Mouse (Mus musculus) macrophage (primary cell): Measurements from ENCODE around the gene Atp13a3. TPM values are rescaled to one million over a fixed set of nuclear protein-coding genes. Genes with fewer than 3 reads are reported as not detected.
"Not testable (repeated sequence)": the region's sequence is repeated elsewhere in the genome, so short reads cannot be mapped to it uniquely, and the experiment has no call there.

ENCODE experiments used
- H3K27ac ChIP-seq: fragments of 350-480 bp; formaldehyde crosslinking; 2 replicates; pipeline ENCODE4 v1.9.0; 2021
- H3K36me3 ChIP-seq: fragments of 350-480 bp; formaldehyde crosslinking; 2 replicates; pipeline ENCODE4 v1.9.0; 2021; ENCODE audit errors: inconsistent target
- H3K4me3 ChIP-seq: fragments of 350-480 bp; formaldehyde crosslinking; 2 replicates; pipeline ENCODE4 v1.9.0; 2021; ENCODE audit errors: inconsistent target
- H3K79me2 ChIP-seq: fragments of 350-480 bp; formaldehyde crosslinking; 2 replicates; pipeline ENCODE4 v1.9.0; 2021; ENCODE audit errors: inconsistent target
- WGBS: methylation state at CpG from one replicate; pipeline ENCODE4 v1.1.7; 2026; ENCODE audit warnings: inconsistent platforms; ENCODE audit not compliant: missing documents; 5-methylcytosine and 5-hydroxymethylcytosine counted together
- polyA plus RNA-seq: library from polyadenylated mRNA; stranded (reverse); fragments of 250-400 nt; gene quantifications from 3 replicates; pipeline ENCODE4 v1.2.4, GENCODE M21; 2018; ENCODE audit warnings: inconsistent platforms

Gene Atp13a3
- polyA plus RNA-seq, 1 experiment from 2014 or later: 26.9 TPM

- H3K79me2 ChIP-seq, H3K27ac ChIP-seq, H3K4me3 ChIP-seq: not testable (repeated sequence)
- WGBS: 94% methylated on average over 7 of the region's 11 CpGs
- peaks cover 45% of the 10 kb centered on the region for H3K36me3 ChIP-seq
Measured at GRCm38 (mm10) chr16:30353489-30353888, 52.3 kb downstream of the Atp13a3 start.

GRCm38 (mm10) chr16:30314236-30314635, 91.5 kb downstream of the Atp13a3 start:
- Histone ChIP-seq H3K27ac (no peak overlapping the region), H3K36me3 (peaks cover 9% of the 10 kb centered on the region; the same call in 1 of the 2 replicates), H3K79me2 (no peaks in the 10 kb centered on the region), H3K4me3 (no peak overlapping the region)

- H3K27ac ChIP-seq: no peak within 1 kb of the TSS
- no peaks in the 10 kb centered on the region for H3K36me3 ChIP-seq
- H3K4me3 ChIP-seq: no peak within 1 kb of the TSS
- no peaks in the 10 kb centered on the region for H3K79me2 ChIP-seq
Measured at GRCm38 (mm10) chr16:30310647-30311046, 95.1 kb downstream of the Atp13a3 start, which contains the start of gene Gp5. Gp5 (minus strand) TSS chr16:30310779.

- Histone ChIP-seq H3K27ac (no peak overlapping the region), H3K4me3 (no peak overlapping the region), H3K79me2 (no peaks in the 10 kb centered on the region), H3K36me3 (no peaks in the 10 kb centered on the region)
- 76% methylated on average over 8 of the region's 8 CpGs for WGBS
Measured at GRCm38 (mm10) chr16:30310171-30310515, 95.6 kb downstream of the Atp13a3 start.

GRCm38 (mm10) chr16:30309395-30310170, 96.2 kb downstream of the Atp13a3 start:
- 11% methylated on average over 32 of the region's 34 CpGs for whole genome bisulfite sequencing
- H3K79me2 ChIP-seq: no peaks in the 10 kb centered on the region
- H3K27ac ChIP-seq: no peak overlapping the region
- H3K4me3 ChIP-seq: no peak overlapping the region
- no peaks in the 10 kb centered on the region for H3K36me3 ChIP-seq

GRCm38 (mm10) chr16:30308616-30309394, 97.0 kb downstream of the Atp13a3 start:
- H3K36me3 ChIP-seq: no peaks in the 10 kb centered on the region
- peak overlapping the region; percentile 5; the same call in 1 of the 2 replicates for H3K4me3 ChIP-seq
- under 1% methylated on average over 62 of the region's 72 CpGs for WGBS
- no peak overlapping the region for H3K27ac ChIP-seq
- H3K79me2 ChIP-seq: no peaks in the 10 kb centered on the region

GRCm38 (mm10) chr16:30307961-30308615, 97.7 kb downstream of the Atp13a3 start:
- Histone ChIP-seq H3K4me3 (no peak overlapping the region), H3K27ac (no peak overlapping the region), H3K79me2 (no peaks in the 10 kb centered on the region), H3K36me3 (no peaks in the 10 kb centered on the region)
- WGBS: 33% methylated on average over 28 of the region's 29 CpGs

GRCm38 (mm10) chr16:30307306-30307705, 98.5 kb downstream of the Atp13a3 start:
- WGBS: 72% methylated on average over 12 of the region's 12 CpGs
- no peak overlapping the region for H3K27ac ChIP-seq
- H3K4me3 ChIP-seq: no peak overlapping the region
- no peaks in the 10 kb centered on the region for H3K36me3 ChIP-seq
- no peaks in the 10 kb centered on the region for H3K79me2 ChIP-seq

GRCm38 (mm10) chr16:30306102-30306501, 99.7 kb downstream of the Atp13a3 start:
- H3K79me2 ChIP-seq: no peaks in the 10 kb centered on the region
- 96% methylated on average over 4 of the region's 4 CpGs for WGBS
- no peak overlapping the region for H3K4me3 ChIP-seq
- H3K27ac ChIP-seq: no peak overlapping the region
- no peaks in the 10 kb centered on the region for H3K36me3 ChIP-seq

GRCm38 (mm10) chr16:30304236-30304635, 101.5 kb downstream of the Atp13a3 start:
- Histone ChIP-seq H3K27ac (no peak overlapping the region), H3K36me3 (no peaks in the 10 kb centered on the region)
- WGBS: 74% methylated on average over 5 of the region's 5 CpGs

GRCm38 (mm10) chr16:30303411-30303810, 102.4 kb downstream of the Atp13a3 start:
- 90% methylated on average over 2 of the region's 2 CpGs for WGBS
- Histone ChIP-seq H3K36me3 (no peaks in the 10 kb centered on the region), H3K79me2 (no peaks in the 10 kb centered on the region), H3K4me3 (no peak overlapping the region), H3K27ac (no peak overlapping the region)

More at GRCm38 (mm10) chr16:30304236-30304635, 101.5 kb downstream of the Atp13a3 start:
- Histone ChIP-seq H3K79me2 (no peaks in the 10 kb centered on the region), H3K4me3 (no peak overlapping the region)

GRCm38 (mm10) chr16:30302686-30303085, 103.1 kb downstream of the Atp13a3 start:
- Histone ChIP-seq H3K36me3 (no peaks in the 10 kb centered on the region), H3K27ac (no peak overlapping the region), H3K4me3 (no peak overlapping the region), H3K79me2 (no peaks in the 10 kb centered on the region)
- WGBS: 87% methylated on average over 6 of the region's 6 CpGs

- Histone ChIP-seq H3K27ac (no peak overlapping the region), H3K4me3 (no peak overlapping the region), H3K36me3 (no peaks in the 10 kb centered on the region), H3K79me2 (no peaks in the 10 kb centered on the region)
- WGBS: 55% methylated on average over 10 of the region's 10 CpGs
Measured at GRCm38 (mm10) chr16:30299711-30300277, 106.0 kb downstream of the Atp13a3 start.

GRCm38 (mm10) chr16:30297450-30297849, 108.3 kb downstream of the Atp13a3 start:
- 94% methylated on average over 7 of the region's 7 CpGs for WGBS
- H3K27ac ChIP-seq: no peak overlapping the region

More at GRCm38 (mm10) chr16:30297450-30297849, 108.3 kb downstream of the Atp13a3 start:
- Histone ChIP-seq H3K4me3 (no peak overlapping the region), H3K36me3 (no peaks in the 10 kb centered on the region), H3K79me2 (no peaks in the 10 kb centered on the region)
